Mouse (Mus musculus): ENCODE data around the gene Gabpa. TPM values are rescaled to one million over a fixed set of nuclear protein-coding genes. Genes with fewer than 3 reads are reported as not detected.

The Gabpa gene
- polyA plus RNA-seq (2015; fragmentation: Nextera tagmentation; extraction: Ambion mirVana) = 17.1 and 18.4 TPM in 2 replicates

DNA sequence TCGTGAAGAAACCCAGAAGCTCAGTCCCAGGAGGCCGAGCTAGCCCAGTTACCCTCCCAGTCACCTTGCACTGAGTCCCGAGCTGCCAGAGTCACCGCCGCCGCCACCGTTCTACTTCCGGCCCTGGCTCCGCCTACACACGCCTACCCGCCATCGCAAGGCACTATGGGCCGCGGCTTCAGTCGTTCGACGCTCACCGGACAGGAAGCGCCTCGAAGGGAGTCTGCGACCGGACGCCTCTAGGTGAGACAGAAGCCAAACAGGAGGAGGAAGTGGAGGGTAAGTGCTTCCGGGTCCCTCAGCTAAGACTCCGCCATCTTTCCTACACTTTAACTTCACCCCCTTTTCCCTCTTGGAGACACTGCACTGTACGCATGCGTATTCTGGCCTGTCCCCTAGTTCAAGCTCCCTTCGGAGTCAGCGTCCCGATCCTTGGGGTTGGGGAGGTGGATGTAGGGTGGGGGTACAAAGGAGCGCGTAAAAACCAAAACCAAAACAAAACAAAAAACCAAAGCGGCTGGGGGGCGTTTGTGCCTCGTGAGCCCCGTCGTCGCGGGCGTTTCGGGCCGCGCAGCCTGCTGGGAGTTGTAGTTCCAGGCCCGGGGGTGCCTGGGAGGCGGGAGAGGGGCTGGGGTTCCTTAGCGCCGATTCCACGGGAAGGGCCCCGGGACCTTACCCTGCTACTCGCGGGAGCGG lies at the start of gene Gabpa:
Gabpa (plus strand) TSS at position 181 of the 696 bp plus-strand sequence.
- peak; percentile 98 for ATAC-seq
- WGBS = under 1% methylated on average over 50 of the region's 52 CpGs

DNA sequence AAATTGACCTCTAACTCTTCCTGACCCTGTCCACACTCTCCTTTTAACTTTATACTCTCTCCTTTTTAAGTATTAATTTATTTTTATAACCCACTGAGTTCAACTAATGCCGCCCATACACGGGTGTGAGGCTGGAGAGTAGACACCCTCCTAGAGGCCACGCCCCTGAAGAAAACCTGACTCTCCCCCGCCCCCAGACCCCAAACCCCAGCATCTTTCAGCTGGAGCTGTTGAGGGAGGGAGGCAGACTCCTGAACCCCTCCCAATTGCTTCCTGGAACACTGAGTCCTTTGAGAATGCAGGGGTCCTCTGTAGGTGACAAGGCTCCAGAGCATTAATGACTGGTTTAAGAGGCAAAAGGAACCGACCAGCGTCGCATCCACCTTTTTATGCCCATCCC lies 49.8 kb upstream of the Gabpa start:
- Histone ChIP-seq H3K4me1 (ENCODE audit: control insufficient read depth, insufficient read depth, low read length) (peaks cover 6% of the 10 kb centered on the region; the same call in 1 of the 2 replicates), H3K9me3 (replicated peaks; ENCODE audit: control insufficient read depth, low read length, poor library complexity, severe bottlenecking) (no peaks in the 10 kb centered on the region), H3K36me3 (ENCODE audit: control insufficient read depth, insufficient read depth, low read length) (no peaks in the 10 kb centered on the region), H3K4me2 (ENCODE audit: low read length) (no peak overlapping the region), H3K9ac (ENCODE audit: low read depth, low read length) (no peak overlapping the region), H3K27ac (ENCODE audit: low read length) (no peak overlapping the region), H3K27me3 (ENCODE audit: control insufficient read depth, insufficient read depth, low read depth, low read length) (no peaks in the 10 kb centered on the region), H3K4me3 (ENCODE audit: low read depth, low read length) (no peak overlapping the region)
- WGBS = 11% methylated on average over 7 of the region's 7 CpGs
- no peak for ATAC-seq

More for the DNA sequence above, at the start of gene Gabpa:
- peak within 1 kb of the TSS; percentile 87 for H3K4me2 ChIP-seq (ENCODE audit: low read length)
- peak within 1 kb of the TSS; percentile 92 for H3K9ac ChIP-seq (ENCODE audit: low read depth, low read length)
- H3K9me3 ChIP-seq (replicated peaks; ENCODE audit: control insufficient read depth, low read length, poor library complexity, severe bottlenecking) = no peaks in the 10 kb centered on the region
- no peaks in the 10 kb centered on the region for H3K27me3 ChIP-seq (ENCODE audit: control insufficient read depth, insufficient read depth, low read depth, low read length)
- peaks cover 7% of the 10 kb centered on the region; the same call in 1 of the 2 replicates for H3K36me3 ChIP-seq (ENCODE audit: control insufficient read depth, insufficient read depth, low read length)
- H3K4me1 ChIP-seq (ENCODE audit: control insufficient read depth, insufficient read depth, low read length) = peaks cover 18% of the 10 kb centered on the region
- peak within 1 kb of the TSS; percentile 88 for H3K27ac ChIP-seq (ENCODE audit: low read length)
- peak within 1 kb of the TSS; percentile 93 for H3K4me3 ChIP-seq (ENCODE audit: low read depth, low read length)

DNA sequence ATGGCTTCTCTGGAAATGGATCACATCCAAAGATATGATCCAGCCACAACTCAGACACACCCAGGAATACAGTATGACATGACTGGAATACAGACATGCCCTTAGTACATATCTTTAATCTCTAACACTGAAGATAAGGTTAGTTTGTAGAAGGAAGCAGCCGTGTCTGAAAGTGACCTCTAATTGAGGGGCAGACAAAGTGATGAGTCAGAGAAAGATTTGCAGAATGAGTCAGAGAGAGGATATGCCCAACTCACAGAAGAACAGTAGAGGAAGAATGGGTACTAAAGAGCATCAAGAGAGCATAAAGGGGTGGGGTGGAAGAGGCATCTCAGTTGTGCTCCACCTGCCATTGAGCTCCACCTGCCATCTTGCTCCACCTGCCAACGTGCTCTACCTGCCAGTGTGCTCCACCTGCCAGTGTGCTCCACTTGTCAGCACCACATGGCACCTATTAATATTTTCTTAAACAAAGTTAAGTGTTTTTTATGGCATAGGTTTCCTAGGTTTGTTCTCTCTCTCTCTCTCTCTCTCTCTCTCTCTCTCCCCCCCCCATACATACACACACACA lies 44.0 kb upstream of the Gabpa start:
- Histone ChIP-seq H3K9me3 (replicated peaks; ENCODE audit: control insufficient read depth, low read length, poor library complexity, severe bottlenecking) (no peaks in the 10 kb centered on the region), H3K4me3 (ENCODE audit: low read depth, low read length) (no peak overlapping the region), H3K9ac (ENCODE audit: low read depth, low read length) (no peak overlapping the region), H3K27ac (ENCODE audit: low read length) (no peak overlapping the region), H3K4me2 (ENCODE audit: low read length) (no peak overlapping the region), H3K36me3 (ENCODE audit: control insufficient read depth, insufficient read depth, low read length) (no peaks in the 10 kb centered on the region), H3K27me3 (ENCODE audit: control insufficient read depth, insufficient read depth, low read depth, low read length) (no peaks in the 10 kb centered on the region), H3K4me1 (ENCODE audit: control insufficient read depth, insufficient read depth, low read length) (no peaks in the 10 kb centered on the region)
- no peak for ATAC-seq
- 90% methylated on average over 2 of the region's 2 CpGs for WGBS

DNA sequence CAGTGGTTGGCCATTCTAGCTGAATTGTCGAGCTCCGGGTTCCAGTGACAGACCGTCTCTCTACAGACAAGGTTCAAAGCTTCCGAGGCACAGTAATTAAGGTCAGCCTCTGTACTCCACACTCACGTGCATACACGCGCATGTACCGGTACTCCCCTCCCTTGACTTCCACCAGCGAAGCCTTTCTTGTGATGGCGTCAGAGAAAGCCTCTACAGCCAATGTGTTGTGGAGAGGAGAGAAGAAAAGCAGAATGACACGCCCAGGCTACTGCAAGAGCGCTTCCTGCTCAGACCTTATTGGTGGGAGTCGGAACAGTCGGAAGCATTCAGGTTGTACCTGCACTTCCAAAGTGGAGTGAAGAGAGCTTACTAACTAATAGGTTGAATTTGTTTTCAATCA lies 41.3 kb upstream of the Gabpa start:
- no peaks in the 10 kb centered on the region for H3K4me1 ChIP-seq (ENCODE audit: control insufficient read depth, insufficient read depth, low read length)
- H3K9me3 ChIP-seq (replicated peaks; ENCODE audit: control insufficient read depth, low read length, poor library complexity, severe bottlenecking) = no peaks in the 10 kb centered on the region
- no peak overlapping the region for H3K4me3 ChIP-seq (ENCODE audit: low read depth, low read length)
- ATAC-seq = no peak
- H3K9ac ChIP-seq (ENCODE audit: low read depth, low read length) = no peak overlapping the region
- WGBS = 96% methylated on average over 14 of the region's 14 CpGs
- H3K4me2 ChIP-seq (ENCODE audit: low read length) = no peak overlapping the region
- no peaks in the 10 kb centered on the region for H3K36me3 ChIP-seq (ENCODE audit: control insufficient read depth, insufficient read depth, low read length)
- no peaks in the 10 kb centered on the region for H3K27me3 ChIP-seq (ENCODE audit: control insufficient read depth, insufficient read depth, low read depth, low read length)
- H3K27ac ChIP-seq (ENCODE audit: low read length) = no peak overlapping the region

DNA sequence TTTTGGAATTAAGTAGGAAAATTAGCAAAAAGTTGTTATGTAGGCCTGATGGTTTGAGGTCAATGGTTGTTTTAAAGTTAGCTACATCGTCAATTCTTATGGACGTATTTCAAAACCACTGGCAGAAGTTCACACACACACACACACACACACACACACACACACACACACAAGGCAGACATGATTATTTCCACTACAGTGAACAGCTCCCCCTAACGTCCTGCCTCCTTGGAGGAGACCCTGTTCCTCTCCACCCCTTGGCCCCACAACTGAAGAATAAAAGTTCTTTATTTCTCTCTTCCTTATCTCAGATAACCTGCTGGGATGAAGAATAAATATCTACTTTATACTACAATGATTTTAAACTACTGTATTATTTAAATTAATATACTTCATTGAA lies 39.4 kb upstream of the Gabpa start:
- no peaks in the 10 kb centered on the region for H3K27me3 ChIP-seq (ENCODE audit: control insufficient read depth, insufficient read depth, low read depth, low read length)
- ATAC-seq = no peak
- H3K4me3 ChIP-seq (ENCODE audit: low read depth, low read length) = no peak overlapping the region
- H3K9me3 ChIP-seq (replicated peaks; ENCODE audit: control insufficient read depth, low read length, poor library complexity, severe bottlenecking) = no peaks in the 10 kb centered on the region
- H3K36me3 ChIP-seq (ENCODE audit: control insufficient read depth, insufficient read depth, low read length) = no peaks in the 10 kb centered on the region
- H3K4me2 ChIP-seq (ENCODE audit: low read length) = no peak overlapping the region
- no peak overlapping the region for H3K27ac ChIP-seq (ENCODE audit: low read length)
- no peak overlapping the region for H3K9ac ChIP-seq (ENCODE audit: low read depth, low read length)
- WGBS = 67% methylated on average over 3 of the region's 3 CpGs
- H3K4me1 ChIP-seq (ENCODE audit: control insufficient read depth, insufficient read depth, low read length) = no peaks in the 10 kb centered on the region

DNA sequence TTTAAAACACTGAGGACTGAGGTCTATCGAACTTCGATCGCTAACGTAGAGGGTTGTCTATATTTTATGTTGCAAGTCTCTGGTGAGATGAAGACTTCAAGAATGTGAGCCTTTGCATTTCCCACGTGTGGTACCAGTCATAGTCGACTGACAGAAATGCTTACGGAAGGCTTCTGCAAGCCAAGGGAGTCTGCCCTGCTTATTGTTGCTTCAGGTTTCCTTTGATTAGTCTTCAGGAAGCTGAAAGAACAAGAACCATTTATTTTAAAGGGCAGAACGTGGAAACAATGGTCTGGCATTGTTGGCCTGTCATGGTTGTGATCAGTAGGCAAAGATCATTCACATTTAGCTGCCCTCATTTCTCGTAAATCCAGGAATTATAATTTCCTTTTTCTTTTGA lies 38.0 kb upstream of the Gabpa start:
- no peaks in the 10 kb centered on the region for H3K27me3 ChIP-seq (ENCODE audit: control insufficient read depth, insufficient read depth, low read depth, low read length)
- H3K27ac ChIP-seq (ENCODE audit: low read length) = no peak overlapping the region
- H3K36me3 ChIP-seq (ENCODE audit: control insufficient read depth, insufficient read depth, low read length) = no peaks in the 10 kb centered on the region
- H3K9ac ChIP-seq (ENCODE audit: low read depth, low read length) = no peak overlapping the region
- no peaks in the 10 kb centered on the region for H3K9me3 ChIP-seq (replicated peaks; ENCODE audit: control insufficient read depth, low read length, poor library complexity, severe bottlenecking)
- H3K4me2 ChIP-seq (ENCODE audit: low read length) = no peak overlapping the region
- 75% methylated on average over 9 of the region's 9 CpGs for WGBS
- H3K4me3 ChIP-seq (ENCODE audit: low read depth, low read length) = no peak overlapping the region
- H3K4me1 ChIP-seq (ENCODE audit: control insufficient read depth, insufficient read depth, low read length) = no peaks in the 10 kb centered on the region
- ATAC-seq = no peak

DNA sequence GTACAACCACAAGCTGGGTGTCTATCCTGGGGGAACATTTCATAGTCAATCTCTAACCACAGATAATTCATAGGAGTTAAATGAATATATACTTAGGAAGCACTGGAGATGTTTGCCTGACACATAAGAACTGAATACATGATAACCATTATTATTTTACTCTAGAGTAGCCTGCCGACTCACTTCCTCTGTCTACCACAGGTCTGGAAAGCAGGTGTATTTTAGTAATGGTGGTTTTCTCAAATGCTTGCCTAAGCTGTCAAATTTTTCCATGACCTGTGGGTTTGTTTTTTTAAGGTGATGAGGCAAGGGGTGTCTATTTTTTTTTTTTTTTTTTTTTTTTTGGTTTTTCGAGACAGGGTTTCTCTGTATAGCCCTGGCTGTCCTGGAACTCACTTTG lies 34.7 kb upstream of the Gabpa start:
- 100% methylated on average over 1 of the region's 2 CpGs for WGBS
- H3K4me2 ChIP-seq (ENCODE audit: low read length) = no peak overlapping the region

DNA sequence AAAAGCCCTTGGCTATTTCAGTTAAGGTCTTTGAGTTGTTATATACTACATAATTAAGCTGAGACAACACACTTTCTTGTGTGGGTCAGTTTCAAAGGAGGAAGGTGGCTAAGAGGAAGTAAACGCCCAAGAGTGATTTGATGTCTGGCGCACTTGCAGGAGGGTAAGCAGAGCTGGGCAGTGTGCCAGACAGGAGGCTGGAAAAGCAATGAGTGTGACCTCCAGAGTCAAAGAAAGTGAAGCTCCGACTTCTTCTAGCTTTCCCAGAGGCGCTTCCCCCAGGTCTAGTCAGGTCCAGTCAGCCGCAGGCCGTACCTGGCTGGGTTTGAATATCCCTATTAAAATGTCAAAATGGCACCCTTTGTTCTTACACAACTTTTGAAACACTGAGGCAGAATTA lies 32.5 kb upstream of the Gabpa start:
- Histone ChIP-seq H3K9me3 (replicated peaks; ENCODE audit: control insufficient read depth, low read length, poor library complexity, severe bottlenecking) (no peaks in the 10 kb centered on the region), H3K27ac (ENCODE audit: low read length) (no peak overlapping the region), H3K36me3 (ENCODE audit: control insufficient read depth, insufficient read depth, low read length) (no peaks in the 10 kb centered on the region), H3K27me3 (ENCODE audit: control insufficient read depth, insufficient read depth, low read depth, low read length) (no peaks in the 10 kb centered on the region), H3K9ac (ENCODE audit: low read depth, low read length) (no peak overlapping the region), H3K4me1 (ENCODE audit: control insufficient read depth, insufficient read depth, low read length) (no peaks in the 10 kb centered on the region), H3K4me3 (ENCODE audit: low read depth, low read length) (no peak overlapping the region), H3K4me2 (ENCODE audit: low read length) (no peak overlapping the region)
- 76% methylated on average over 6 of the region's 6 CpGs for WGBS
- ATAC-seq = no peak

More for the DNA sequence above, 34.7 kb upstream of the Gabpa start:
- no peak overlapping the region for H3K9ac ChIP-seq (ENCODE audit: low read depth, low read length)
- H3K36me3 ChIP-seq (ENCODE audit: control insufficient read depth, insufficient read depth, low read length) = no peaks in the 10 kb centered on the region
- no peaks in the 10 kb centered on the region for H3K4me1 ChIP-seq (ENCODE audit: control insufficient read depth, insufficient read depth, low read length)
- no peak overlapping the region for H3K27ac ChIP-seq (ENCODE audit: low read length)
- no peak for ATAC-seq
- H3K27me3 ChIP-seq (ENCODE audit: control insufficient read depth, insufficient read depth, low read depth, low read length) = no peaks in the 10 kb centered on the region
- no peaks in the 10 kb centered on the region for H3K9me3 ChIP-seq (replicated peaks; ENCODE audit: control insufficient read depth, low read length, poor library complexity, severe bottlenecking)
- H3K4me3 ChIP-seq (ENCODE audit: low read depth, low read length) = no peak overlapping the region

DNA sequence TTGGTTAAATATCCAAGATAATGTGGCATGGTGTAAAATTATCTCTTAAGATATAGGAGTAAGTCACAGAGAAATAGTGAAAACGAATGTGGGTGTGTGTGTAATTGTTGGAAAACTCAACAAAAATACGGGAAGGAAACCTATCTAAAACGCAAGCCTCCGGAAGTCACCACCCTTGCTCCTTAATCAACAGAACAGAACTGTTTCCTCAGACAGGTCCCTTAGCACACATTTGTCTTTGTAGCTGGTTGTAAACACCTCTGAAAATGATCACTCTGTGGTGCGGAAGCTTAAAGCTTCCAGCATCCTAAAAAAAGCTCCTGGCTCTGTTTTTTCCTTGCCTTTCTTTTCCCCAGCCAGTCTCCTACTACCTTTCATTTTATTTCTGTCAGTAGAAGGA lies 29.9 kb upstream of the Gabpa start:
- Histone ChIP-seq H3K36me3 (ENCODE audit: control insufficient read depth, insufficient read depth, low read length) (peaks cover 4% of the 10 kb centered on the region; the same call in 1 of the 2 replicates), H3K9me3 (replicated peaks; ENCODE audit: control insufficient read depth, low read length, poor library complexity, severe bottlenecking) (no peaks in the 10 kb centered on the region), H3K4me3 (ENCODE audit: low read depth, low read length) (no peak overlapping the region), H3K27me3 (ENCODE audit: control insufficient read depth, insufficient read depth, low read depth, low read length) (no peaks in the 10 kb centered on the region), H3K9ac (ENCODE audit: low read depth, low read length) (no peak overlapping the region), H3K4me2 (ENCODE audit: low read length) (no peak overlapping the region), H3K4me1 (ENCODE audit: control insufficient read depth, insufficient read depth, low read length) (no peaks in the 10 kb centered on the region), H3K27ac (ENCODE audit: low read length) (no peak overlapping the region)
- 92% methylated on average over 5 of the region's 5 CpGs for WGBS
- no peak for ATAC-seq

All from midbrain, embryonic 16.5 days (tissue).